ENCODE assay signal across 8 mouse cellular contexts in the genomic region with DNA sequence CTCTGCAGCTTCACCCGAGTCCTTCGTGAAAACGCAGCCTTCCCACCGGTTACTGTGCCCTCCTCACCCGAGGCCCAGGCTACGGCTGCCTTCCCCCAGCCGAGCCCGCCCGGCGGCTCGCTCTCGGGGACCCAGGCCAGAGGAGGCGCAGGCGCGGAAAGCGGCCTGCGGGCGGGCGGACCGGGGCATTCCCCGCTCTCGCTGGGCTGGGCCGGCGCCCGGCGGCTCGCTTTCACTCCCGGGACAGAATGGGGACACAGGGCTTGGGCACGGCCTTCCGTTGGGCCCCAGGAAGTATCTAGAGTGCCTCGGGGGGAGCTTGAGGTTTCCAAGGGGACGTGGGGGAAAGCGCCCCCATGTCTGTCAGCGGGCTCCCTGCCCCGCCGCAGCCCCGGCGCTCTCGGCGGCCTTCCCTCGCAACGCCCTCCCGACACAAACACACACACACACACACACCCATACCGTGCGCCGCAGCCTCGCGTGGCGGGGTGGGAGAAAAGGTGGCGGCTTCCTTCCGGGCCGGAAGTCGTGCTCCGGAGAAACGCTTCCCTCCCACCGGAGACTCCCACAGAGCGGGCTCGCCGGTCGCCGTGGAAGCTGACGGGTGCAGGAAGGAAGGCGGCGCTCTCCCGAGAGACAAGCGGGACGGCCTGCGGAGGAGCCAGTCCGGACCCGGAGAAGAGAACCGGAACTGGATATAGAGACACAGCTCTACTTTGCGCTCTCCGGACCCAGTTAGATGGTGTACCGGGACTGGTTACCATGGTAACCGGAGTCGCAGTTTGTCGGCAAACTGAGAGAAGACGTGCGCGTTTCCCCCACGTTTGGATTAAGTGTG. TPM values are rescaled to one million over a fixed set of nuclear protein-coding genes. Genes with fewer than 3 reads are reported as not detected.
DNase-seq lines count a peak whose midpoint lies in the region; ATAC-seq and TF ChIP-seq lines count a peak whose summit lies in the region.

A gene (plus strand): TSS at position 556 of the 838 bp plus-strand sequence.
A gene (minus strand): TSS at position 699 of the 838 bp plus-strand sequence.

- no peak for TF ChIP-seq POLR2A in ES-Bruce4 (IDR thresholded peaks at IDR 0.05; ENCODE audit: insufficient read depth, low read length)
- 0 out of 2 replicates have a peak, but pooled peaks have one; percentile 62 for TF ChIP-seq POLR2A in lung, adult 2 months (IDR thresholded peaks at IDR 0.05; ENCODE audit: borderline replicate concordance, extremely low read depth, low read depth, low read length)

- no peak for TF ChIP-seq EP300 in ES-Bruce4 (IDR thresholded peaks at IDR 0.05; ENCODE audit: insufficient read depth, low read depth, low read length)

- no peak for TF ChIP-seq CTCF in ES-Bruce4 (IDR thresholded peaks at IDR 0.05; ENCODE audit: low read depth, low read length)
- no peak for TF ChIP-seq CTCF in lung, adult 2 months (IDR thresholded peaks at IDR 0.05; ENCODE audit: insufficient read depth, low read length)

- no peaks in the 10 kb centered on the region for H3K9me3 ChIP-seq in ES-Bruce4 (replicated peaks; ENCODE audit: control insufficient read depth, insufficient read depth, low read length, poor library complexity, severe bottlenecking)
- H3K9me3 ChIP-seq in forebrain, embryonic 14.5 days (replicated peaks; ENCODE audit: control insufficient read depth, low read length): no peaks in the 10 kb centered on the region

- H3K36me3 ChIP-seq in ES-Bruce4 (ENCODE audit: control insufficient read depth, insufficient read depth, low read length, poor library complexity, severe bottlenecking): peaks cover 30% of the 10 kb centered on the region
- peaks cover 26% of the 10 kb centered on the region for H3K36me3 ChIP-seq in forebrain, embryonic 14.5 days (ENCODE audit: control insufficient read depth, insufficient read depth, low read length)

- WGBS in forebrain, embryonic 14.5 days: under 1% methylated on average over 76 of the region's 81 CpGs
- under 1% methylated on average over 81 of the region's 81 CpGs for WGBS in lung, adult 2 months

- peak within 1 kb of the TSS; percentile 94 for H3K4me3 ChIP-seq in ES-Bruce4 (ENCODE audit: low read depth, low read length)
- H3K4me3 ChIP-seq in forebrain, embryonic 14.5 days (ENCODE audit: low read depth, low read length): peak within 1 kb of the TSS; percentile 98
- H3K4me3 ChIP-seq in lung, adult 2 months (replicated peaks; ENCODE audit: extremely low read depth, low read depth, low read length): peak within 1 kb of the TSS; percentile 84

- no peaks in the 10 kb centered on the region for H3K27me3 ChIP-seq in ES-Bruce4 (ENCODE audit: control insufficient read depth, insufficient read depth, low read length, poor library complexity, severe bottlenecking)
- no peaks in the 10 kb centered on the region for H3K27me3 ChIP-seq in forebrain, embryonic 14.5 days (replicated peaks; ENCODE audit: control insufficient read depth, insufficient read depth, low read length)

- peak within 1 kb of the TSS; percentile 92 for H3K9ac ChIP-seq in ES-Bruce4 (ENCODE audit: low read depth, poor library complexity, severe bottlenecking)
- H3K9ac ChIP-seq in forebrain, embryonic 14.5 days (ENCODE audit: low read length): peak within 1 kb of the TSS; percentile 92

- peak within 1 kb of the TSS; percentile 21; the same call in 1 of the 2 replicates for H3K27ac ChIP-seq in ES-Bruce4 (ENCODE audit: insufficient read depth, low read length)
- peak within 1 kb of the TSS; percentile 89 for H3K27ac ChIP-seq in forebrain, embryonic 14.5 days (ENCODE audit: low read depth, low read length)

- H3K4me2 ChIP-seq in forebrain, embryonic 14.5 days (ENCODE audit: low read length): peak within 1 kb of the TSS; percentile 88

- intact Hi-C loops in heart, postnatal 14 days (cut with DNase I): loop anchor here (5.0 kb wide), 1 partner anchor 150 kb away; a partner anchor contains a TSS

- ATAC-seq in cerebellum, adult (ENCODE audit: insufficient number of reproducible peaks, low FRiP score, low TSS enrichment): peak; percentile 86
- ATAC-seq in forebrain, embryonic 14.5 days: peak; percentile 95
- ATAC-seq in neutrophil, adult 5-6 weeks (ENCODE audit: extremely low read depth, insufficient number of reproducible peaks, low FRiP score, poor library complexity, severe bottlenecking): peak; percentile 87

- peak; percentile 95 for DNase-seq in forebrain, embryonic 14.5 days (ENCODE audit: low spot score)
- DNase-seq in heart, postnatal 14 days: peak; percentile 86 to 92
- peak; percentile 83 to 95 for DNase-seq in layer of hippocampus, adult 18-20 months (ENCODE audit: low spot score in 2 of 2)
- peak; percentile 89 for DNase-seq in lung, adult 2 months
- DNase-seq in thymus, adult 18-20 months: peak; percentile 63 to 71

- H3K4me1 ChIP-seq in ES-Bruce4 (ENCODE audit: control insufficient read depth, insufficient read depth, low read length): no peaks in the 10 kb centered on the region
- H3K4me1 ChIP-seq in forebrain, embryonic 14.5 days (ENCODE audit: control insufficient read depth, insufficient read depth, low read length): peaks cover 8% of the 10 kb centered on the region
- H3K4me1 ChIP-seq in lung, adult 2 months (ENCODE audit: control insufficient read depth, insufficient read depth, low read length): peaks cover 2% of the 10 kb centered on the region

RNA-seq across cellular contexts. Expression of the first gene that starts in this region (rescaled TPM):
- 5.6 and 7.3 TPM in 2 replicates for polyA plus RNA-seq in ES-Bruce4 (2011; ENCODE audit: insufficient read depth, insufficient read length, low read depth, missing spikeins)
- 5.1 and 5.8 TPM in 2 replicates for polyA plus RNA-seq in forebrain, embryonic 14.5 days (2014; fragmentation: Nextera tagmentation; extraction: Ambion mirVana)
- under 1 TPM; 0.22 to 0.88 TPM for total RNA-seq in heart, postnatal 14 days (2021)
- total RNA-seq in layer of hippocampus, adult 18-20 months (2021): 1 to 10 TPM; 2.3 to 2.8 TPM
- 2.7 and 3.7 TPM in 2 replicates for polyA plus RNA-seq in lung, adult 2 months (2012; rRNA removed)
- 0.74 and 2.3 TPM in 2 replicates for total RNA-seq in neutrophil, adult 5-6 weeks (2017)

RNA-seq across cellular contexts. Expression of the second gene that starts in this region (rescaled TPM):
- 40.4 and 46.9 TPM in 2 replicates for polyA plus RNA-seq in ES-Bruce4 (2011; ENCODE audit: insufficient read depth, insufficient read length, low read depth, missing spikeins)
- polyA plus RNA-seq in forebrain, embryonic 14.5 days (2014; fragmentation: Nextera tagmentation; extraction: Ambion mirVana): 18.3 and 22.0 TPM in 2 replicates
- total RNA-seq in heart, postnatal 14 days (2021): 10 to 100 TPM; 14.7 to 14.8 TPM
- 10 to 100 TPM; 18.3 to 19.5 TPM for total RNA-seq in layer of hippocampus, adult 18-20 months (2021)
- polyA plus RNA-seq in lung, adult 2 months (2012; rRNA removed): 5.3 and 6.3 TPM in 2 replicates
- 28.4 and 29.7 TPM in 2 replicates for total RNA-seq in neutrophil, adult 5-6 weeks (2017)

Comparison
In these comparisons a context has a peak if more than half of its experiments do, and no peak if none do; other contexts are left out.
1. Peak in every context shown above with its lines: DNase-seq, ATAC-seq, H3K4me3 ChIP-seq and H3K27ac ChIP-seq.